ENCODE assay signal across 16 mouse cellular contexts in the genomic region with DNA sequence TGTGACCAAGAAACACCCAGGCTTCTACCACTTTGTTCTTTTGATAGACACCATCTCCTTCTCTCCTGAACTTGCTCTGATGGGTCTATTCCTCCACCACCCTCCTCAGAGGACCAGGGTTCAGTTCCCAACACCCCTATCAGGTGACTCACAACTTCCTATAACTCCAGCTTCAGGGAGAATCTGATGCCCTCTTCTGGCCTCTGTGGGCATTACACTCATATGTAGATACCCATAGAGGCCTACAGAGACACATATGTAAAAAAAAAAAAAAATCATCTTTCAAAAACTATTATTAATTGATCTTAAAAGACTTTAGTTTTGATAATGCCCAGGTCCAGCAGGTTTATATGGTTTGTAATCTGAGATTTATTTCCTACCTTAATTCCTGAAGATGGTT.
"Had no signal": no experiment of that assay in that cellular context is flagged by ENCODE, and none has a peak within 500 bp of the region (broad histone marks: within the 10 kb centered on the region; RNA-seq: fewer than 3 reads in every experiment).

No protein-coding gene starts in this region.

- H3K4me3 ChIP-seq: liver, embryonic 15.5 days; midbrain, embryonic 10.5 days; midbrain, embryonic 15.5 days; neural tube, embryonic 13.5 days; stomach, embryonic 15.5 days had no signal

- ATAC-seq: lung, postnatal 0 days; midbrain, embryonic 15.5 days had no signal

- DNase-seq: kidney, postnatal 14 days; layer of hippocampus, adult 9-11 months; layer of hippocampus, postnatal 36 days; left cerebral cortex, postnatal 4 days; lung, adult 2 months; lung, postnatal 36 days; retina, postnatal 1 day; right cerebral cortex, postnatal 14 days; thymus, adult 2 months; thymus, postnatal 25 days had no signal

- H3K27ac ChIP-seq: liver, embryonic 15.5 days; midbrain, embryonic 10.5 days; midbrain, embryonic 15.5 days; neural tube, embryonic 13.5 days; stomach, embryonic 15.5 days had no signal
